Mouse (Mus musculus) neural tube, embryonic 14.5 days (tissue): ENCODE measurements around the gene Akr1c21. TPM values are rescaled to one million over a fixed set of nuclear protein-coding genes. Genes with fewer than 3 reads are reported as not detected.
"Not testable (repeated sequence)": the region's sequence is repeated elsewhere in the genome, so short reads cannot be mapped to it uniquely, and the experiment has no call there.

Experiments
- ATAC-seq: fragments of 200-750 bp; cut with Nextera tagmentation; 2 replicates; pipeline ENCODE4 v1.8.0; 2017; ENCODE audit warnings: low read depth, mild to moderate bottlenecking, moderate TSS enrichment, moderate library complexity
- H3K27ac ChIP-seq: fragments of 300-500 bp; sonication (generic); 2 replicates; pipeline ENCODE4 v1.5.1; 2014; ENCODE audit warnings: low read depth, mild to moderate bottlenecking, control low read depth, low read length, moderate library complexity, mixed read lengths
- H3K27me3 ChIP-seq: fragments of 300-500 bp; sonication (generic); 2 replicates; pipeline ENCODE4 v1.6.1; 2014; ENCODE audit warnings: low read length; ENCODE audit not compliant: control insufficient read depth, insufficient read depth
- H3K36me3 ChIP-seq: fragments of 300-500 bp; sonication (generic); 2 replicates; pipeline ENCODE4 v1.6.1; 2014; ENCODE audit warnings: low read length, mixed read lengths; ENCODE audit not compliant: control insufficient read depth, insufficient read depth
- H3K4me1 ChIP-seq: fragments of 300-500 bp; sonication (generic); 2 replicates; pipeline ENCODE4 v1.6.1; 2014; ENCODE audit warnings: low read length; ENCODE audit not compliant: control insufficient read depth, insufficient read depth
- H3K4me2 ChIP-seq: fragments of 300-500 bp; sonication (generic); 2 replicates; pipeline ENCODE4 v1.6.1; 2014; ENCODE audit warnings: mild to moderate bottlenecking, low read depth, low read length, control low read depth
- H3K4me3 ChIP-seq: fragments of 300-500 bp; sonication (generic); 2 replicates; pipeline ENCODE4 v1.5.1; 2014; ENCODE audit warnings: low read depth, low read length, control low read depth, mixed read lengths
- H3K9ac ChIP-seq: fragments of 300-500 bp; sonication (generic); replicated peaks from 2 replicates; pipeline ENCODE4 v1.6.1; 2014; ENCODE audit warnings: low read depth, mild to moderate bottlenecking, control low read depth, low read length, mixed read lengths
- H3K9me3 ChIP-seq: fragments of 300-500 bp; sonication (generic); 2 replicates; pipeline ENCODE4 v1.6.1; 2016; ENCODE audit warnings: low read length; ENCODE audit not compliant: control insufficient read depth
- WGBS: fragments of 180-500 bp; shearing (Covaris S2); extraction: QIAGEN DNeasy Blood & Tissue Kit; methylation state at CpG from one replicate; pipeline ENCODE4 v1.1.7; 2014; 5-methylcytosine and 5-hydroxymethylcytosine counted together
- polyA plus RNA-seq: library from polyadenylated mRNA; unstranded; fragments of >200 nt; fragmentation: Nextera tagmentation; extraction: Ambion mirVana; gene quantifications from 2 replicates; pipeline ENCODE4 v1.2.1, GENCODE M21; 2014

Akr1c21 gene
- not detected in 2 replicates for polyA plus RNA-seq

GRCm38 (mm10) chr13:4573871-4574270 is at the start of gene Akr1c21:
Gene Akr1c21 (plus strand): TSS chr13:4574075.
- Histone ChIP-seq H3K27me3 (no peaks in the 10 kb centered on the region), H3K27ac (no peak within 1 kb of the TSS), H3K36me3 (no peaks in the 10 kb centered on the region), H3K9me3 (no peaks in the 10 kb centered on the region), H3K4me2 (no peak within 1 kb of the TSS), H3K4me3 (no peak within 1 kb of the TSS), H3K9ac (no peak within 1 kb of the TSS), H3K4me1 (no peaks in the 10 kb centered on the region)
- WGBS: 83% methylated on average over 1 of the region's 1 CpGs
- ATAC-seq: no peak

DNA sequence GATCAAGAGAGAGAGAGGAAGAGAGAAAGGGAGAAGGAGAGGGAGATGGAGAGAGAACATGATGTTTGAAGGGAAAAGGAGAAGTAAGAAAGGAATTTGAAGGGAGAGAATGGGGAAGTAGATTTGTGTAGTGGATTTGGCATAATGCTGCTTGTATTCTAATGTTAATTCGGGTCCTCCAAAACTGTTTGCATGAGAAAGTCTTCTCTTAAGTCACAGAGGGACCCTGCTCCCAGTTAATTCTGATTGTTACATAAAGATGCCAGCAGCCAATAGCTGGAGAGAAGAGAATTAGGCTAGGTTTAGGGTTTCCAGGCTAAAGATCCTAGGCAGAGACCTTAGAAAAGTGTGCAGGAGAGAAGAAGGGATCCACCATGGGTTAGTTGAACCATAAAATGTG is 14.7 kb upstream of the Akr1c21 start:
- no peaks in the 10 kb centered on the region for H3K4me1 ChIP-seq
- no peak overlapping the region for H3K9ac ChIP-seq
- no peaks in the 10 kb centered on the region for H3K9me3 ChIP-seq
- WGBS: 81% methylated on average over 1 of the region's 1 CpGs
- no peak overlapping the region for H3K4me3 ChIP-seq
- H3K27me3 ChIP-seq: no peaks in the 10 kb centered on the region
- no peak for ATAC-seq
- H3K27ac ChIP-seq: no peak overlapping the region
- H3K4me2 ChIP-seq: no peak overlapping the region
- no peaks in the 10 kb centered on the region for H3K36me3 ChIP-seq

DNA sequence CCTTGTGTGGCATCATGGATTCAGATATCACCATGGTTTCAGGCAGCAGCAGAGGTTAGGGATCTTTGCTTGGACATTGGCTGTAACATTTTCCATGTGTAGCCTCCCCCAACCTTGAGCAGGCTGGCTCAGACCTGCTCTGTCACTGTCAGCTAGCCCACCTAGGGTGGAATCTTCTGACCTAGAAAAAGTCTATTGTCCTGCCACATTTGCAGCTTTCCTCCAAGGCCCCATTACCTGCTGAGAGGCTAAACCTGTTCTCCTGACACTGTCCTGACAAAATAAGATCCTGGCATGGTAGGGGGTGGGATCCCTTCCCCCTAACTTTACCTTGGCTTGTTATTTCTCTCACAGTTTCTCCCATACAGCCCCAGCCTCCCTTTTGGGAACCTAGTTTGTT is 13.4 kb upstream of the Akr1c21 start:
- Histone ChIP-seq H3K9ac (no peak overlapping the region), H3K9me3 (no peaks in the 10 kb centered on the region), H3K27ac (no peak overlapping the region), H3K4me3 (no peak overlapping the region), H3K36me3 (no peaks in the 10 kb centered on the region), H3K4me2 (no peak overlapping the region), H3K27me3 (no peaks in the 10 kb centered on the region), H3K4me1 (no peaks in the 10 kb centered on the region)
- ATAC-seq: no peak

- Histone ChIP-seq H3K27ac (no peak overlapping the region), H3K9me3 (no peaks in the 10 kb centered on the region), H3K9ac (no peak overlapping the region), H3K27me3 (no peaks in the 10 kb centered on the region), H3K36me3 (no peaks in the 10 kb centered on the region), H3K4me2 (no peak overlapping the region), H3K4me3 (no peak overlapping the region), H3K4me1 (no peaks in the 10 kb centered on the region)
- 83% methylated on average over 2 of the region's 2 CpGs for WGBS
- no peak for ATAC-seq
Measured at GRCm38 (mm10) chr13:4565996-4566395, 7.9 kb upstream of the Akr1c21 start.

DNA sequence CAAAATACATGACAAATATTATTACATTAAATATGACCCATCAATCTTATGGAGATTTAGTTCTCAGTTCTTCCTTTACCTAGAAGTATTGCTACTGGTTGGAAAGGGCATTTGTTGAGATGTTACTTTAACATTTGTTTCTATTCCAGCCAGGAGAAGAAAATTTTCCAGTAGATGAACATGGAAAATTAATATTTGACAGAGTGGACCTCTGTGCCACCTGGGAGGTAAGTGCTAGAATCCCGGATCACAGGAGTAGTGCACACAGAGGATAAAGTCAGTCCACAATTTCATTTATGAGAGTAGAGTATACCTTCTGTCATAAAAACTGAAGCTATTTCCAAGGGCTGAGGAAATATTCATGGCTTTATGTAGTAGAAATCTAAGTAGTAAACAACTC is 3.0 kb downstream of the Akr1c21 start:
- ATAC-seq: no peak
- Histone ChIP-seq H3K27me3 (no peaks in the 10 kb centered on the region), H3K36me3 (no peaks in the 10 kb centered on the region), H3K4me1 (no peaks in the 10 kb centered on the region), H3K27ac (no peak overlapping the region), H3K4me3 (no peak overlapping the region), H3K9ac (no peak overlapping the region), H3K4me2 (no peak overlapping the region), H3K9me3 (no peaks in the 10 kb centered on the region)
- WGBS: 95% methylated on average over 1 of the region's 1 CpGs

DNA sequence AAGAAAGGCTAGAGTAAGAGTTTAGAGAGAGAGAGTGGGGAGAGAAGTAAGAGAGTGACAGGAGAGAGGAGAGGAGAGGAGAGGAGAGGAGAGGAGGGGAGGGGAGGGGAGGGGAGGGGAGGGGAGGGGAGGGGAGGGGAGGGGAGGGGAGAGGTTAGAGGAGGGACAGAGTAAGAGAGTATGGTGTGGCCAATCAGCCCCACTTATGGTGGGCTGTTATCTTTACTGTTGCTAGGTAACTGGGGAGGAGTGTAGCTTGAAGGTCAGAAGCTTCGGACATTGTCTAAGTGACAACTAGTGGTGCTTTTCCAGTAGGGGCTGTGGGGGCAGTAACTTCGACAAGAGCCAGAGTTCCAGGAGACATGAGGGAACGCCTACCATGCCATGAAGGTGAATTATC is 29.6 kb downstream of the Akr1c21 start:
- not testable (repeated sequence) for H3K4me2 ChIP-seq, H3K27ac ChIP-seq, H3K4me3 ChIP-seq, H3K27me3 ChIP-seq, H3K9ac ChIP-seq, H3K9me3 ChIP-seq, H3K4me1 ChIP-seq, ATAC-seq
- peaks cover 15% of the 10 kb centered on the region; the same call in 1 of the 2 replicates for H3K36me3 ChIP-seq
- WGBS: 48% methylated on average over 3 of the region's 3 CpGs

DNA sequence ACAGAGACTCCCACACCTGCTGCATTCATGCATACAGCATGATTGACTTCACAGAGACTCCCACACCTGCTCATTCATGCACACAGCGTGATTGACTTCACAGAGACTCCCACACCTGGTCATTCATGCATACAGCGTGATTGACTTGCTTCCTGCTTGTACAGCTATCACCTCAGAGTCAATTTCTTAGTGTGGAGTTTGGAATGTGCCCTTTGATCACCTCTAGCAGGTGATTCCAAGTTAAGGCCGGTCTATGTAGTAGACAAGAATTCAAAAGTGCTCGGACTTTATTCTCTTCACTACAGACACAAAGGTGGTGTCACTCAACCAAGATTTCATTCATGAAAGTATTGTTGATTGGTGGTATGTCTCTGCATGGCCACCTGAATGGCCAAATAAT is 32.9 kb downstream of the Akr1c21 start:
- no peak overlapping the region for H3K27ac ChIP-seq
- no peak overlapping the region for H3K9ac ChIP-seq
- no peak overlapping the region for H3K4me3 ChIP-seq
- peaks cover 4% of the 10 kb centered on the region; the same call in 1 of the 2 replicates for H3K36me3 ChIP-seq
- H3K9me3 ChIP-seq: no peaks in the 10 kb centered on the region
- WGBS: 95% methylated on average over 4 of the region's 4 CpGs
- no peak overlapping the region for H3K4me2 ChIP-seq
- H3K4me1 ChIP-seq: no peaks in the 10 kb centered on the region
- no peaks in the 10 kb centered on the region for H3K27me3 ChIP-seq
- ATAC-seq: no peak

- Histone ChIP-seq H3K36me3 (no peaks in the 10 kb centered on the region), H3K4me2 (peak overlapping the region; percentile 57), H3K4me1 (no peaks in the 10 kb centered on the region), H3K9me3 (no peaks in the 10 kb centered on the region), H3K9ac (peak overlapping the region; percentile 66), H3K4me3 (peak overlapping the region; percentile 58), H3K27ac (peak overlapping the region; percentile 65), H3K27me3 (no peaks in the 10 kb centered on the region)
- ATAC-seq: peak; percentile 8; the same call in 1 of the 2 replicates
- 23% methylated on average over 9 of the region's 9 CpGs for WGBS
Measured at GRCm38 (mm10) chr13:4608530-4608929, 34.7 kb downstream of the Akr1c21 start.

GRCm38 (mm10) chr13:4608961-4609409 is 35.1 kb downstream of the Akr1c21 start, which contains the start of gene Akr1e1:
Gene Akr1e1 (minus strand): TSS chr13:4609174.
- H3K4me3 ChIP-seq: peak within 1 kb of the TSS; percentile 58
- peak within 1 kb of the TSS; percentile 66 for H3K9ac ChIP-seq
- ATAC-seq: peak; percentile 100
- 7% methylated on average over 10 of the region's 10 CpGs for WGBS
- no peaks in the 10 kb centered on the region for H3K9me3 ChIP-seq
- no peaks in the 10 kb centered on the region for H3K27me3 ChIP-seq
- H3K36me3 ChIP-seq: no peaks in the 10 kb centered on the region
- H3K4me1 ChIP-seq: no peaks in the 10 kb centered on the region
- peak within 1 kb of the TSS; percentile 57 for H3K4me2 ChIP-seq
- H3K27ac ChIP-seq: peak within 1 kb of the TSS; percentile 65
